Mouse (Mus musculus) heart, adult 2 months (tissue): ENCODE data around the gene Prmt8.

Source experiments
- CTCF ChIP-seq: fragments of 200-600 bp; IDR thresholded peaks from 2 replicates; pipeline ENCODE4 v1.8.1; 2022; ENCODE audit warnings: antibody characterized with exemption, mild to moderate bottlenecking, moderate library complexity
- EP300 ChIP-seq: fragments of 200-500 bp; IDR thresholded peaks from 2 replicates; pipeline ENCODE4 v1.6.1; 2011; ENCODE audit warnings: low read depth, low read length, control low read depth; ENCODE audit not compliant: insufficient read depth
- POLR2A ChIP-seq: fragments of 200-500 bp; IDR thresholded peaks from 2 replicates; pipeline ENCODE4 v1.6.1; 2011; ENCODE audit warnings: mild to moderate bottlenecking, low read depth, low read length, control low read depth; ENCODE audit not compliant: insufficient read depth

DNA sequence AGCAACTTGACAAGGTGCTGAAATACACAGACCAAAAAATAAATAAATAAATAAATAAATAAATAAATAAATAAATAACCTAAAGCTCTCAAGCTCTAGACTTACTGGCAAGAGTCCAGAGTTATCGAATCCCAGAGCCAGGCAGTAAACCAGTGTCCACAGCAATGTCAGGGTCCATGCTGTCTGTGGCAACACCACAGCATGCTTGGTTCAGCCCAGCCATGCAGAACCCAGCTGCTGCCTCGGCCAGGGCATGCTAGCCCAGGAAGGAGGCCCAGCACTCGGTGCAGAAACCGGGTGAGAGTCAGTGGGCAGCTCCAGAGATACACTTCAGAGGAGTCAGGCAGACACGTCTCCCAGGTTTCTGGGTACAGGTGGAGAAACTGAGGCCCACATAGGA, 29.4 kb downstream of the Prmt8 start:
- TF ChIP-seq POLR2A (no peak), CTCF (no peak), EP300 (no peak)
